Mouse (Mus musculus) ES-Bruce4 (cell line): Measurements from ENCODE around the gene Trir.

Experiments
- CTCF ChIP-seq: IDR thresholded peaks from one replicate; pipeline ENCODE4 v1.8.1; 2011; ENCODE audit warnings: low read depth, low read length
- POLR2A ChIP-seq: IDR thresholded peaks from one replicate; pipeline ENCODE4 v1.8.1; 2011; ENCODE audit warnings: low read length; ENCODE audit not compliant: insufficient read depth

- no peak for TF ChIP-seq CTCF
- TF ChIP-seq POLR2A = no peak
These were observed 29.6 kb upstream of the Trir start for GRCm38 (mm10) chr8:84996978-84997377.
